Mouse (Mus musculus) frontal cortex, adult 2 months (tissue): Measurements from ENCODE around the gene Cmtm4. TPM values are rescaled to one million over a fixed set of nuclear protein-coding genes. Genes with fewer than 3 reads are reported as not detected.

ENCODE experiments used
- DNase-seq, 2 experiments: peaks; one replicate each; pipeline ENCODE4 v3.0.0; 2022; ENCODE audit warnings: low spot score in 1 of 2; ENCODE audit errors: extremely low spot score in 1 of 2
- polyA plus RNA-seq: library from polyadenylated mRNA; depleted of rRNA; stranded (reverse); fragments of >200 nt; gene quantifications from 2 replicates; pipeline ENCODE4 v1.2.3, GENCODE M21; 2012

The Cmtm4 gene
- polyA plus RNA-seq, 1 experiment: 43.8 TPM

DNA sequence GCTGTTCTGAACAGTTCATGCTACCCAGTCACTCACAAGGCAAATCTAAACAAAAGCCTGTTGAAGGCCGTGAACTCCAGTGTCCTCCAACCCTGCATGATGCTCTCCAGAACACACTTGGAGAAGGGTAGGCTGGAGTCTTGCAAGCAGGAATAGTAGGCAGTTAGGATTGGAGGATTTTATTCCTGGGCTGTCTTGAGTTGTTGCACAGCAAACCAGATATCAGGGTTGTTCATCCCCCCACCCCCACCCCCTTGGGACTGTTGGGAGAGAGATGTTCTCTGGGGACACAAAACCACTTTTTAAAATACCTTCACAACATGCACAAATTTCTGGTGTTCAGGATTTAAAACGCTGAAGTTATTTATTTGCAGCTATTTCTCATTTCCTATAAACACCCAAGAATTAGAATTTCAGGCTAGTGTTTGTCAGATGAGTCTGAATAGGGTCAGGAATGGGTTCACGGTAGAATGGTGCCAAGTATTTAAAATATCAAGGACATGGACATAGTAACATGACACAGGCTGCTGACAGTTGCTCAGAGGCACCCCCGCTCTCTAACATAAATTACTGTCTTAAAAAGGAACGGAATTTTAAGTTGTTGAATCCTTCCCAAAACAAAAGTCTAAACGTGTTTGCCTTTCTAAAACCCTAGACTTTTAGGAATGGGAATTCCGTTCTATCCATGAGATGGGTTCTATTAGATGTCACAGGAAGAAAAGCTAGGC lies 17.4 kb upstream of the Cmtm4 start:
- peak in 1 of 2 experiments; percentile 44 for DNase-seq

DNA sequence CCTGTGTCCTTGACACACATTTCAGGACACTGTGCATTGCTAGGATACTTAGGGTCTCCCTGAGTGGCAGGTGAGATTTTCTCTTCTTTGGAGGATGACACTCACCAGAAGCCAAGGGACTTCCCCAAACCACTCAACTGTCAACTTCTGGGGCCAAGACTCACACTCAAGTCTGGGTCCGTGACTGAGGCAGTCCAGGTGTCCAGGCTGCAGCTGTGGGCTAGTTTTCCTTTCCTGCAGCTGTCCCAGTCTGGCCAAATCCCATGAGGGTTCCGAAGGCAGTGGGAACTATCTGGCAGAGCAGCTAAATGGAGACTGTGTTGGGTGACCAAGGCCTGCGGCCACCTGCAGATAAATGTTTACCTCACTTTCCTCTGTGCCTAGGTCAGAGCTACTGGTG lies 16.4 kb upstream of the Cmtm4 start:
- no peak for DNase-seq

DNA sequence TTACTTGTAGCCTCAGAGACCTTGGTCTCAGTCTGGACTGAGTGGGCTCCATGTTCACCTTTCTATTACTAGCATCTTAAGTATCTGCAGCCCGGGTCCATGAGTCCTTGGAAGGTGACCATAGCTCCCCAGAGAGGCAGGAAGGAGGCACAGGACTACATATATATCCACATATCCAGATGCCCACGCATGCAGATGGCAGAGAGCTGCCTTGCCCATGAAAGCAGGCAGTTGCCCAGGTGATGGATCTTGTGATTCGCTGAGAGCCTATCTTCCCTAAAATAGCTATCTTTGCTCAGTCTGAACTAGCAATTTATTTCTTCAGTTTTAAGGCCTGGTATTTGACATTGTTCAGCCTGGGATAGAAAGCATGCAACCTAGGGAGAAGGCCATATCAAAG lies 15.9 kb upstream of the Cmtm4 start:
- DNase-seq: peak; percentile 84 to 85

DNA sequence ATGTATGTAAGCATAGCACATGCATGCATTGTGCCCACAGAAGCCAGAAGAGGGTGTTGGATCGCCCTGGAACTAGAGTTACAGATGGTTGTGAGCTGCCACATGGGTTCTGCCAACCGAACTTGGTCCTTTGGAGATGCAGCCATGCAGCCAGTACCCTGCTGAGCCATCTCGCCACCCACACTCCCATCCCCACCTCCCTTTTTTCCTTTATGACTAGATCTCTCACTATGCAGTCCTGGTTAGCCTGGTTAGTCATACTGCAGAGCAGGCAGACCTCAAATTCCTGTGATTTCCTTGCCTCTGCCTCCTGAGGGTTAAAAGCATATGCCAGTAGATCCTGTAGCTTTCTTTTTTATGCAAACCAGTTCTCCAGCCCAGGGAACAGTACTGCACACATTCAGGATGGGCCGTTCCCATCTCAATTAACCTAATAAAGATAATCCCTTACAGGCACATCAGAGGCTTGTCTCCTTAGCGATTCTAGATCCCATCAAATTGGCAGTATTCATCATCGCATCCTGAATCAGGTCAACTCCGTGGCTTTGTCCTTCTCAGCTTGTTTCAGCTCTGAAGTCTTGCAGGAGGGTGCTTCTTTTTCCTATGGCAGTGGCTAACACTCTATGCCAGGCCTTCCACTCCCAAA lies 15.1 kb upstream of the Cmtm4 start:
- DNase-seq: peak; percentile 50 to 69

DNA sequence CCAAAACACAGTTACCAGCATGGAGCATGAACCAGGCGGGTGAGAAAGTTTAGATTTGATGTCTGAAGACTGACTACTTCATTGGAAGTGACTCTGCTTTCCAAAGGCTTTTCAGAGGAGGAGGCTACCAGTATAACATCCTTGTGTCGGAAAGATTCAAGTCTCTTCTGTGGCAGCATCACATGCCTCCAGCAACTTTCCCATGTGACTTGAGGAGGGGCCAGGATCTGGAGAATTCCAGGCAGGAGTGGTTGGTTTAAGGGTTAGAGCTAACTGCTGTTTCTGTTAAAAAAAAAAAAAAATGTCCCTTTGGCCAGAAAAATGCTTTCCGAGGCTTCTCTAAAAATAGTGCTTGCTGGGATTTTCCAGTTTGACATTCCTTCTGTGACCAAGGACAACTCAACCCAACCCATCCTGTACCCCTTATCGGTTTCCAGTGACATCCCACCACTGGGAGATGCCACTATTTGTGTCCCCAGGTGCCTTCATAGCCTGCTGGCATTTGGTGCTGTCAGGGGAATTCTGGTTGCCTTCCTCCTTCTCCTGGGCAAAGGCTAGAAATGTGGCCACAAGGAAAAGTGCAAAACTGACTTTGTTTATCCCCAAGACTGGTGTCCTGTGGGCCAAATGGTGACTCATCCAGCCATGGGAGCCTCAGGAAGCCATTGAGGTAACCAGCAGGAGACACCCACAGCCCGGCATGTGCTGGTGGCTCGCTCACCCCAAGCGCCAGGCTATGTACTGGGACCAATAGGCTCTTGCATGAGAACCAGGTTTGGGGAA lies 12.9 kb upstream of the Cmtm4 start:
- no peak for DNase-seq

DNA sequence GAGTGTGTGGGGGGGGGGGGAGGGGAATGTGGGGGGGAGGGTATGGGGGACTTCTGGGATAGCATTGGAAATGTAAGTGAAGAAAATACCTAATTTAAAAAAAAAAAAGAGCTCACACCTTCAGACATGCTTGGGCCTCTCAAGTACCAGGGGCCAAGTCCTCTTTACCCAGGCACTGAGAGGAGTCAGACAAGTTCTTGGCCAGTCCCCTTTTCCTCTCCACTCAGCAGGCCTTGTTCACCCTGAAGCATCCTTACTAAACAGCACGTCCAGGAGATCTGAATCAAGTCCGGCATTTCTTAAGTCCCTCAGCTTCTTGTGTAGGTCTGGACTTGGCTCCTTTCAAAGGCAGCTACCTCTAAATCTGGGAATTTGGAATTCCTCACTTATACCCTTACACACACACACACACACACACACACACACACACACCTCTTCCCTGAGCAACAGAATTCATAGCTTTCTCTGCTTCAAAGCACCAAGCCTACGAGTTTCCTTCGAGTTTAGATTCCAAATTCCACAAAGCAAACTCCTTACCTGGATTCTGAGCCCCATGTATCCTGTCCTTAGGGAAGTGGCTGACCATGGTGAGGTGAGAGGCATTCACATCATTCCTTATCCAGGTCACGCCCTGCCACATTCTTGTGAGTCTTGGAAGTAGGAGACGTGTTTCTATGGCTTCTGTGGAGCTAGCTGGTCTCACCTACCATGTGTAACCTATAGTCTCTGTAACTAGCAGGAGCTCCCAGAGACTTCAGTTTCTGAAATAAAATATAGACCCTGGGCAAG lies 10.9 kb upstream of the Cmtm4 start:
- no peak for DNase-seq

DNA sequence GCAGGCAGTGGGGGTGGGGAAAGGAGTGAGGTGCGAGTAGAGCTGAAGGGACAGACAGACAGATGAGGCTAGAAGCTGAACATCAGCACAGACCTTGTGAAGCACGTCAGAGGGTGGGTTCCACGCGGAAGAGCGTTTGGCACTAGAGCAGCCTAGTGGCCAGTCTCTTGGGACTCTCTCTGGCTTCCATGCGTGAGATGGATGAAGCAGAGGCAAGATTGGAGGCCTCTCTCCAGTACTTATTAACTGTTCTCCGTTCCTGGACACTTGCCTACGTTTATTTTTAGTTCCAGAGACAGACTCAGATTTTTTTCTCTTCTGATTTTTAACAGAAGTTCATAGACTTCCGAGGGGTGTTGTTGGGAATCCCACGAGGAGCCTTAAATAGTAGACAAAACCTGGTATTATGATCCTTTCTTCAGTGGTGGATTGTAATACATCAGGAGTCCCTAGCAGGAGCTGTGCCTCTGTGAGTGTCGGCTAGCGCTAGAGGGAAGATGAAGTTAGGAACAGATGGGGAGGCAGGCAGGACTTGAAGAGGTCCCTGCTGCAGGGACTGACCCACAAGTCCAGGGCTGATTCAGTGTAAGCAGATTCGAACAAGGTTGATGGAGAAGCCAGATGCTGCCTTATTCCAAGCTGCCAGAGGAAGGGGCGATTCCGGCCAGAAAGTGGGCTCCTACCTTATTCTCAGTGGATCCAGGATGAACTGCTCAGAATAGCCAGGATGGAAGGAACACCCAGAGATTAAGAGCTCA lies 10.0 kb upstream of the Cmtm4 start:
- no peak for DNase-seq

DNA sequence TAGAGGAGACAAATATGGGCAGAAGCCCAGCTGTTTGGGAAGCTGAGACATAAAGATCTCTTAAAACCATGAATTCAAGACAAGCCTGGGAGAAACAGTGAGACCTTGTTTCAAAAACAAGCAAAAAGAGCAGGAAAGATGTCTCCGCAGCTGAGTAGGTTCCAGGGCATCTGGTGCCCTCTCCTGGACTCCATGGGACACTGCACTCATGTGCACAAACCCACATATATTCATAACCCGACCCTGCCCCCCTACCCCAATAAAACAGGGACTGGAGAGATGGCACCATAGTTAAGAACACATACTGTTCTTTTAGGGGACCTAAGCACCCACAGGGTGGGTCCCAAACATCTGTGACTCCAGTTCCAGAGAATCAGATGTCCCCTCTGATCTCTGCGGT lies 8.0 kb upstream of the Cmtm4 start:
- DNase-seq: no peak

DNA sequence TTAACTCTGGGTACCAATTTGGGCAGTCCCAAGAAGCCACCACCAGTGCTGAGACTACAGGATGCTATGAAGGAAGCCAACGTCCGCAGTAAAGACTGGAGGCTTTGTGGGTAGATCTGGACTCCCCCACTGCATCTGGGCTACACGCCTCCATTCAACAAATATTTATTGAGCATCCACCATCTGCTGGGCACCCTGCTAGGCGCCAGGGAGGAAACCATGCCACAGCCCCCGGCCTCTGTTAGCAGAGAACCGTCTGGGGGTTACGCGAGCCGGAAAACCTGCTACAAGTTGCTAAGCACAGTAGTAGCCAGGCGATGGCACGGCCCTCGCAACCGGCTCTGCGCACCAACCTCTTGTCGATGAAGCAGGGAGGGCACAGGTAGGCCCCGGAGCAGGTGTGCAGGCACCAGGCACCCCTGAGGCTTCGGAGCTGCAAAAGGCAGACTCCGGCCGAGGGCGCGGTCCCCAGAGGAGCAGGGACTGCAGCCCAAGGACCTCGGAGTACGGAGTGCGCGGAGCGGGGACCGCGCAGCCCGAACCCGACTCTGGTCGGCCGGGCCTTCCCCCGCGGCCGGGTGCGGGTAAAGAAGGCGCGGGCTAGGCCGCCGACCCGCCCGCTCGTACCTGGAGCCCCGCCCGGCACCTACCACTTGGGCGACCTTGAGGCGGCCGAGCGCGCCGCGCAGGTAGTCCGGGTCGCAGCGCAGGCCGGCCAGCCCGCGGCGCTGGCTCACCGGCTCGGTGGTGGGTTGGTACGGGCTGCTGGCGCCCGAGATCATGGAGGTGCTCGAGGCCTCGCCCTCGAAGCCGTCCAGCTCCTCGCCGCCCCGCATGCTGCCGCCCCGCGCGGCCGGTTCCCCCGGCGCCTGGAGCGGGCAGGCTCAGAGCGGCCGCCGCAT lies 555 bp downstream of the Cmtm4 start:
- peak in 1 of 2 experiments; percentile 52 for DNase-seq

DNA sequence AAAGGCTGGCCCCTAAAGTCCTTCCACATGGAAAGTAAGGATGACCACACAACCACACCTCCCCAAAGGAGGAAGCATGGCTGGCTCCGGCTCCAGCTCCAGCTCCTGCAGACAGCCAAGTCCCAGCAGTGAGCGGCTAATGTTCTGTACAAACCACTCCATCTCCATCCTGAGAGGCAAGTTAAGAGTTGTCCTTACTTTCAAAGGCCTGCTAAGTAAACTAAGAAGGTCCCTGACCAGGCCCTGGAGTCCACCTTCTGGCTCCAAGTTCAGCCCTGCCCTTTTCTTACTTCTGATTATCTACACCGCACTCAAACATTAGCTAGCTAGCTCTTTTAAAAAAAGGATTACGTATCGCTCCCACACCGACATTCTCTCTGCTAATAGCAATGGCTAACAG lies 1.8 kb downstream of the Cmtm4 start:
- DNase-seq: no peak

DNA sequence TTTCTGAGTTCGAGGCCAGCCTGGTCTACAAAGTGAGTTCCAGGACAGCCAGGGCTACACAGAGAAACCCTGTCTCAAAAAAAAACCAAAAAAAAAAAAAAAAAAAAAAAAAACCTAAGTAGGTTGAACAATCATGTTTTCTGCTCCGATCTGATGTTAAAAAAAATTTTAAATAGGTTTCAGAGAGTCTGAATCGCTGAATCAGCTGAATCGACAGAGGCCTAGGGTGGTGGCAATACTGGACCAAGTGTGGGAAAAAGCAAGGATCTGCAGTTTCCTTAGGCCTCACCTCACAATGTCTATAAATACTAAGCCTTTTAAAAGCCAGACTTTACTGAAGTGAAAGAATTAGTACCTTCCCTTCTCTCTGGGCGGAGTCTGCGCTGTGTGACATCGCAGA lies 2.5 kb downstream of the Cmtm4 start:
- no peak for DNase-seq

DNA sequence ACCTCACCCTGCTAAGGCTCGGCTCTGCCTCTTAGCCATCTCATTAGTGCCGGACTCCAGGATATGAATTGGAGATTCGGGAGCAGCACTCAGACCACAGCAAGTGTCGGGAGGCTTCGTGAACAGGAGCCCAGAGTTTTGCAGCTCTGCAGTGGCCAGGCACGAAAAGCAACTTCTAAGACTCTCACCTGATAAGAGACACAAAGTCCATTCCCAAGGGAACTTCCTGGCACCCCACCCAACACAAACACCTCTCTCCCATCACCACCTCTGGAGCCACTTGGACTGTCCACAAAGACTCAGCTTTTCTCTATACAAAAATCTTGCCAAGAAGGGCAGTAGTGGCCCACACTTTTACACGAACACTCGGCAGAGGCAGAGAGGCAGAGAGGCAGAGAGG lies 5.4 kb downstream of the Cmtm4 start:
- DNase-seq: no peak

DNA sequence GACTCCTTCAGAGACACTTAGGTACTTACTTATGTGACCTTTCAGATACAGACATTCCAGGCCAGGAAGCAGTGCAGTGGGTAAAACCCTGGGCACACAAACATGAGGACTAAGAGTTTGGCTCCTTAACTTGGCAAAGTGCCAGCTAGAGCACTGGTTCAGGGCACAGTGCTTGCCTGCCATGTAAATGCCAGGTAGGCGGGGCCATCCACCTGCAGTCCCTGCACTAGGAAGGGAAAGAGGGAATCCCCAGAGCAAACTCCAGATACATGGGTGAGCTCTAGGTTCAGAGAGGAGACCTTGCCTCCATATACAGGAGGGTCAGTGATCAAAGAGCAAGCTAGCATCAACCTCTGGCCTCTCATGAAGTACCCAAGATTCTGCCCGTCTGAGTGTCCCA lies 7.6 kb downstream of the Cmtm4 start:
- DNase-seq: no peak

DNA sequence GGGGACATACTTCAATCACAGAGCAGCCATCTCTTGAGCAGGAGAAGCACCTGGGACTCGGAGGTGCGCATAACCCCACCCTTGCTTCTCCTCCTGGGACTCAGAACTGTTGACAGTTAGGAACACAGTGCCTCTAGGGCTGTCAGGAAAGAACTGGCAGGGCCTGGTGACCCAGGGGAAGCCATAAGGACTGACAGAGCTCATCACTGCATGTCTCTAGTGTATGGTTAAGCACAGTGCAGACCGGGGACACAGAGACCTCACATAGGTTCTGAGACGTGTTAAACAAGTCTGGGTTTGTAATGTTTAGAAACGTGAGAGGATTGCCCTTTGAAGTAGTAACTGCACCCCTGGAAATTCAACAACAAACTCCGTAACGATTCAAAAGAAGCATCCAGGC lies 8.1 kb downstream of the Cmtm4 start:
- DNase-seq: no peak

DNA sequence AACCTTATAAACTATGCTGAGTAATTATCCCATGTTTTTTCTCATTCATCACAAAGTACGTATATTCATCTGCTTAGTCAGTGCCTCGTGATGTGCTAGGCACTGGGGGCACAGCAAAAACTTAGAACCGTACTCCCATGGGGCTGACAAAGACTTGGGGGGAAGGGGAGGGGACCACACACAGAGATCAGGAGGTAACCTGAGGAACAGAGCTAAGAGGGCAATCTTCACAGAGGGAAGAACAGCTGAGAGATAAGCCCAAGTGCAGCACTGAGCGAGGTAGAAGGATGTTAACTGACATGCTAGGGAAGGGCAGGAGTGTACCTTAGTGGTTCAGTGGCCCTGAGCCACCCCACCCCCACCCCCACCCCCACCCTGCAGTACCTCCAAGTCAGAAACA lies 8.9 kb downstream of the Cmtm4 start:
- DNase-seq: no peak

DNA sequence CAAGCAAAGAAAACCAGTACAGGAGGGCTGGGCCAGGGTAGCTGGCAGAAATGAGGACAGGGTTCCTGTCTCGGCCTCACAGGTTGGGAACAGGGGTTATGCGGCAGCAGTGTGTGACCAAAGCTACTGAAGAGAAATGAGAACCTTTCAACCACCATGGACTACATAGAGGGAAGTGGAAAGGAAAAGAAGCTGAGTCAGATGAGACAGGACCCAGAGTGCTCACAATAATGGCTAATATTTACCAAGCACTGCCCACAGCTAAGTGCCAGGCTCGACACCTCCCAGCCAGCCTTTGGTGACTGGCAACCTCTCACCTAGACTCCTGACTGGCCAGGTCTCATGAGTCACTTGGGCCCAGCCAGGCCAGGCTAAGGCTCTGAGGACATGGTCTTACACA lies 11.6 kb downstream of the Cmtm4 start:
- DNase-seq: no peak

DNA sequence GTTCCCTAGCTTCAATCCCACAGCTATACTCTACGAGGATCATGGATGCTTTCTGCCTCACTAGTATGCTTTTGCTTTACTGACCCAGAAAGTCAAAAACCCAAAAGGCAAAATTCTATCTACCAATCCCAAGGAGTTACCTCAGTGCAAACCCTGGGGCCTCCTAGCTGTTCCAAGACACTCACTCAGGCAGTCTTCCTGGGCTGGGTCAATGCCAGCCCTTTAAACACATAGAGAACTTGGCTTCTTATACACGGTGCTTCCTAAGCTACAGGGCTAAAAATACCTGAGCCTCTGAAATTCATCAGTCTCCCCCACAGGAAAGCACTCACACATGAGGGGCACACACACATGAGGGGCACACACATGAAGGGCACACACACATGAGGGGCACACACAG lies 12.3 kb downstream of the Cmtm4 start:
- DNase-seq: peak in 1 of 2 experiments; percentile 48

DNA sequence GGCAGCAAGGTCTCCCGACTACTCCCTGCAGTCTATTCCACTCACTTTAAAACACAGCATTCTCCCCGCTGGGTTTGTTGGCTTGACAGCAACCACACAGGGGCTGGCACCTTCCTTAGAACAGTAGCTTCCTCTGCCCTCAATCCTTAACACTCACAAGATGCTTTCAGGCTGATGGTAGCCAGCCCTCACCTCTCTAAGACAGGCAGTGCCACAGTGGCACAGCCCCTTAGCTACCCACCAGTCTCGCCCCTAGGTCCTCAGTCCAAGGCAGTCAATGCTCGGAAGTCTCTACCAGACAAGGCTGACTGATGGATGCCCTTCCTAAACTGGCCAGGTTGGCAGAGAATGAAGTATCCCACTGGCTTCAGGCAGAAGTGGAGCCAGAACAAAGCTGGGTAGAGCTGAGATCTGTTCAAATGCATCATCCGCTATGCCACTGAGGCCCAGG lies 14.6 kb downstream of the Cmtm4 start:
- DNase-seq: no peak

DNA sequence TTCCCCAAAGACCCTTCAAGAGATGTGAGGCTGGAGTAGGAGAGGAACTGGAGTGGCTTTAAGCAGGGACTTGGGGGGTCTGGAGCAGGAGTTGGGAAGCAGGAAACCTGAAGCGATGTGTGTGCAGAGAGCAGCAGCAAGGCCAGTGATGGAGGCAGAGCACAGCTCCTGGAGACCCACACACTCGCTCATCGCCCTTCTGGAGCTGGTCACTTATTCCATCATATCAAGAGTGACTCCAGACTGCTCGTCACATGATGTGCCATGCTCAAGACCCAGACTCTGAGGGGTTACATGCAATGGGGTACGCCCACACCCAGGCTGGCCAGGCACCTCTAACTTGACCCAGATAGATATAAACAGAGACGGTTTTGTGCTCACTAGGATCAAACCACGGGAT lies 15.3 kb downstream of the Cmtm4 start:
- DNase-seq: no peak
